Mouse (Mus musculus) heart, embryonic 13.5 days (tissue): ENCODE data around the gene Slc22a17. TPM values are rescaled to one million over a fixed set of nuclear protein-coding genes. Genes with fewer than 3 reads are reported as not detected.

Experiments used
- ATAC-seq: fragments of 200-750 bp; cut with Nextera tagmentation; 2 replicates; pipeline ENCODE4 v1.8.0; 2017; ENCODE audit warnings: moderate TSS enrichment; ENCODE audit not compliant: insufficient number of reproducible peaks, low FRiP score, low TSS enrichment; ENCODE audit errors: extremely low read depth
- H3K27ac ChIP-seq: fragments of 300-500 bp; sonication (generic); replicated peaks from 2 replicates; pipeline ENCODE4 v1.5.1; 2015; ENCODE audit warnings: moderate library complexity, mild to moderate bottlenecking, inconsistent platforms
- H3K27me3 ChIP-seq: fragments of 300-500 bp; sonication (generic); replicated peaks from 2 replicates; pipeline ENCODE4 v1.6.1; 2015; ENCODE audit warnings: mild to moderate bottlenecking, inconsistent platforms
- H3K36me3 ChIP-seq: fragments of 300-500 bp; sonication (generic); 2 replicates; pipeline ENCODE4 v1.6.1; 2015; ENCODE audit warnings: mild to moderate bottlenecking, inconsistent platforms
- H3K4me1 ChIP-seq: fragments of 300-500 bp; sonication (generic); 2 replicates; pipeline ENCODE4 v1.6.1; 2015; ENCODE audit warnings: inconsistent platforms
- H3K4me2 ChIP-seq: fragments of 300-500 bp; sonication (generic); 2 replicates; pipeline ENCODE4 v1.6.1; 2015; ENCODE audit warnings: inconsistent platforms, mild to moderate bottlenecking, moderate library complexity
- H3K4me3 ChIP-seq: fragments of 300-500 bp; sonication (generic); 2 replicates; pipeline ENCODE4 v1.5.1; 2015; ENCODE audit warnings: moderate library complexity, mild to moderate bottlenecking, inconsistent platforms
- H3K9ac ChIP-seq: fragments of 300-500 bp; sonication (generic); 2 replicates; pipeline ENCODE4 v1.6.1; 2015; ENCODE audit warnings: inconsistent platforms, mild to moderate bottlenecking, moderate library complexity
- H3K9me3 ChIP-seq: fragments of 300-500 bp; sonication (generic); 2 replicates; pipeline ENCODE4 v1.6.1; 2016; ENCODE audit warnings: inconsistent platforms
- WGBS: fragments of 180-500 bp; shearing (Covaris S2); methylation state at CpG from one replicate; pipeline ENCODE4 v1.1.7; 2015; ENCODE audit warnings: mixed read lengths; 5-methylcytosine and 5-hydroxymethylcytosine counted together
- polyA plus RNA-seq: library from polyadenylated mRNA; unstranded; fragments of >200 nt; fragmentation: Nextera tagmentation; extraction: Ambion mirVana; gene quantifications from 2 replicates; pipeline ENCODE4 v1.2.1, GENCODE M21; 2015

Slc22a17 gene
- polyA plus RNA-seq, 1 experiment from 2014 or later: 33.9 TPM

- Histone ChIP-seq H3K9me3 (no peaks in the 10 kb centered on the region), H3K4me3 (no peak overlapping the region), H3K36me3 (peaks cover 49% of the 10 kb centered on the region), H3K9ac (no peak overlapping the region), H3K4me1 (peaks cover 23% of the 10 kb centered on the region), H3K27ac (peak overlapping the region; percentile 43), H3K27me3 (peaks cover 10% of the 10 kb centered on the region), H3K4me2 (no peak overlapping the region)
- 31% methylated on average over 12 of the region's 12 CpGs for whole genome bisulfite sequencing
- peak; percentile 12; the same call in 1 of the 2 replicates for ATAC-seq
These were observed 26.7 kb upstream of the Slc22a17 start for GRCm38 (mm10) chr14:54939434-54940175.

- 0 out of 2 replicates have a peak overlapping the region, but pooled peaks have one; percentile 28 for H3K27ac ChIP-seq
- H3K4me1 ChIP-seq: peaks cover 23% of the 10 kb centered on the region
- no peak for ATAC-seq
- H3K9ac ChIP-seq: no peak overlapping the region
- WGBS: 50% methylated on average over 15 of the region's 15 CpGs
- peaks cover 13% of the 10 kb centered on the region for H3K27me3 ChIP-seq
- H3K36me3 ChIP-seq: peaks cover 40% of the 10 kb centered on the region
- no peak overlapping the region for H3K4me2 ChIP-seq
- H3K4me3 ChIP-seq: no peak overlapping the region
- no peaks in the 10 kb centered on the region for H3K9me3 ChIP-seq
These were observed 25.7 kb upstream of the Slc22a17 start for GRCm38 (mm10) chr14:54938431-54939219.

GRCm38 (mm10) chr14:54937361-54938182 lies 24.6 kb upstream of the Slc22a17 start:
- no peak overlapping the region for H3K4me2 ChIP-seq
- peaks cover 13% of the 10 kb centered on the region for H3K27me3 ChIP-seq
- H3K9me3 ChIP-seq: no peaks in the 10 kb centered on the region
- ATAC-seq: no peak
- H3K36me3 ChIP-seq: peaks cover 29% of the 10 kb centered on the region
- 0 out of 2 replicates have a peak overlapping the region, but pooled peaks have one; percentile 28 for H3K27ac ChIP-seq
- H3K4me3 ChIP-seq: no peak overlapping the region
- 0 out of 2 replicates have a peak overlapping the region, but pooled peaks have one; percentile 14 for H3K9ac ChIP-seq
- H3K4me1 ChIP-seq: peaks cover 29% of the 10 kb centered on the region
- 60% methylated on average over 16 of the region's 16 CpGs for WGBS

- Histone ChIP-seq H3K4me3 (no peak overlapping the region), H3K9me3 (no peaks in the 10 kb centered on the region), H3K4me1 (peaks cover 30% of the 10 kb centered on the region), H3K9ac (0 out of 2 replicates have a peak overlapping the region, but pooled peaks have one; percentile 25), H3K27me3 (peaks cover 13% of the 10 kb centered on the region), H3K27ac (0 out of 2 replicates have a peak overlapping the region, but pooled peaks have one; percentile 25), H3K4me2 (0 out of 2 replicates have a peak overlapping the region, but pooled peaks have one; percentile 2), H3K36me3 (peaks cover 22% of the 10 kb centered on the region)
- 30% methylated on average over 6 of the region's 6 CpGs for WGBS
- no peak for ATAC-seq
These were observed 23.9 kb upstream of the Slc22a17 start for GRCm38 (mm10) chr14:54936831-54937160.

- Histone ChIP-seq H3K27ac (peak within 1 kb of the TSS; percentile 25; the same call in 1 of the 2 replicates), H3K27me3 (peaks cover 13% of the 10 kb centered on the region), H3K36me3 (peaks cover 15% of the 10 kb centered on the region), H3K4me1 (peaks cover 30% of the 10 kb centered on the region), H3K9me3 (no peaks in the 10 kb centered on the region), H3K4me3 (no peak within 1 kb of the TSS), H3K9ac (peak within 1 kb of the TSS; percentile 25; the same call in 1 of the 2 replicates), H3K4me2 (0 out of 2 replicates have a peak within 1 kb of the TSS, but pooled peaks have one; percentile 2)
- 18% methylated on average over 8 of the region's 8 CpGs for WGBS
- ATAC-seq: no peak
These were observed 23.2 kb upstream of the Slc22a17 start, which contains the start of gene Cmtm5 for GRCm38 (mm10) chr14:54935904-54936830. TSS of gene Cmtm5 (plus strand) at chr14:54936261.

- Histone ChIP-seq H3K4me1 (peaks cover 30% of the 10 kb centered on the region), H3K9me3 (no peaks in the 10 kb centered on the region), H3K27ac (no peak within 1 kb of the TSS), H3K36me3 (no peaks in the 10 kb centered on the region), H3K4me2 (no peak within 1 kb of the TSS), H3K27me3 (peaks cover 23% of the 10 kb centered on the region), H3K9ac (no peak within 1 kb of the TSS), H3K4me3 (no peak within 1 kb of the TSS)
- WGBS: 26% methylated on average over 6 of the region's 6 CpGs
- ATAC-seq: no peak
These were observed 19.8 kb upstream of the Slc22a17 start, which contains the start of gene Il25 for GRCm38 (mm10) chr14:54932645-54933150. TSS of gene Il25 (plus strand) at chr14:54932695.

GRCm38 (mm10) chr14:54930431-54930830 lies 17.5 kb upstream of the Slc22a17 start:
- Histone ChIP-seq H3K27me3 (peaks cover 45% of the 10 kb centered on the region), H3K4me2 (no peak overlapping the region), H3K9me3 (no peaks in the 10 kb centered on the region), H3K4me3 (no peak overlapping the region), H3K27ac (no peak overlapping the region), H3K4me1 (peaks cover 35% of the 10 kb centered on the region), H3K36me3 (no peaks in the 10 kb centered on the region), H3K9ac (no peak overlapping the region)
- ATAC-seq: no peak
- WGBS: 33% methylated on average over 2 of the region's 2 CpGs

- H3K27me3 ChIP-seq: peaks cover 46% of the 10 kb centered on the region
- H3K4me2 ChIP-seq: no peak overlapping the region
- H3K36me3 ChIP-seq: no peaks in the 10 kb centered on the region
- 50% methylated on average over 5 of the region's 5 CpGs for WGBS
- H3K9me3 ChIP-seq: no peaks in the 10 kb centered on the region
- H3K4me1 ChIP-seq: peaks cover 41% of the 10 kb centered on the region
- H3K9ac ChIP-seq: no peak overlapping the region
- no peak overlapping the region for H3K27ac ChIP-seq
- no peak overlapping the region for H3K4me3 ChIP-seq
- no peak for ATAC-seq
These were observed 16.9 kb upstream of the Slc22a17 start for GRCm38 (mm10) chr14:54929801-54930200.

GRCm38 (mm10) chr14:54927296-54927695 lies 14.4 kb upstream of the Slc22a17 start:
- Histone ChIP-seq H3K4me2 (peak overlapping the region; percentile 96), H3K4me3 (peak overlapping the region; percentile 66), H3K27ac (peak overlapping the region; percentile 93), H3K9me3 (no peaks in the 10 kb centered on the region), H3K36me3 (peaks cover 2% of the 10 kb centered on the region; the same call in 1 of the 2 replicates), H3K9ac (peak overlapping the region; percentile 91), H3K27me3 (peaks cover 42% of the 10 kb centered on the region), H3K4me1 (peaks cover 48% of the 10 kb centered on the region)
- 37% methylated on average over 7 of the region's 7 CpGs for WGBS
- ATAC-seq: no peak
